Mouse (Mus musculus): Measurements from ENCODE around the gene Spc24.
A peak's percentile ranks its signal among the peaks of the same experiment; 100 is the strongest.

The Spc24 gene

DNA sequence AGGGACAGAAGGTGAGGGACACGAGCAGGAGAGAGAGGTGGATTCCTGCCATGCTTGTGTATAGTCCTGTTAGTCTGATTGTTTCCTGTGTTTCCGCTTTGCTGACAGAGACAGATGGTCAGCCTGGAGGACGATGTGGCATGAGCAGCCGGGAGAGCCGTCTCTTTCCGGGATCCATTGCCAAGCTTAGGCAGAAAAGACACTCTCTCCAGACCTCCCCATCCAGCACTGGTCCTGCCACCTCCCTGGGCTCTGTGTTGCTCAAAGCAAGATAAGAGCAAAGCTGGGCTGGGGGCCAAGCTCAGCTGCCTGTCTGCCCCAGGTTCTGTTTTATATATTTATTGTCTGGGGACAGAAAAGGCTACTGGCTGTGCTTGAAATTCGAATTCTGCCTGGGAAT lies 12.1 kb downstream of the Spc24 start:
- DNase-seq = peak; percentile 93

DNA sequence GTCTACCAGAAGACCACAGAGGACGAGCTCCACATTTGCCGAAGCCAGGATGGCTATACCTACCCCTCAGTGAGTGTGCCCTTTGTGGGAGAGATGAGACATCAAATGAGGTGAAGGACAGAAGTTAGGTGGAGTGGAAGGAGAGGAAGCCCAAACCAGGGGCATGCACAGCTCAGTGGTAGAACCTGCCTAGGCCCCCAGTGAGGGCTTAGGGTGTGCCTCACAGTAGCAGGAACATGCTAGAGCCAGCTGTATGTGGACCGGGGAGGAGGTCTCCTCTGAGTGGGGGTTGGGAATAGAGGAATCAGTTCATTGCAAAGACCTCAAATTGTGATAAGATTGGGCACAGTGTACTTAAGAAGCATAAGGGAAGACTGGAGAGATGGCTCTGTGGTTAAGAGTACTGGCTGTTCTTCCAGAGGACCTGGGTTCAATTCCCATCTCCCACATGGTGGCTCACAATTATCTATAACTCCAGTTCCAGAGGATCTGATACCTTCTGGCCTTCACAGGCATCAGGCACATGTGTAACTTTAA lies 12.8 kb downstream of the Spc24 start:
- DNase-seq = no peak

DNA sequence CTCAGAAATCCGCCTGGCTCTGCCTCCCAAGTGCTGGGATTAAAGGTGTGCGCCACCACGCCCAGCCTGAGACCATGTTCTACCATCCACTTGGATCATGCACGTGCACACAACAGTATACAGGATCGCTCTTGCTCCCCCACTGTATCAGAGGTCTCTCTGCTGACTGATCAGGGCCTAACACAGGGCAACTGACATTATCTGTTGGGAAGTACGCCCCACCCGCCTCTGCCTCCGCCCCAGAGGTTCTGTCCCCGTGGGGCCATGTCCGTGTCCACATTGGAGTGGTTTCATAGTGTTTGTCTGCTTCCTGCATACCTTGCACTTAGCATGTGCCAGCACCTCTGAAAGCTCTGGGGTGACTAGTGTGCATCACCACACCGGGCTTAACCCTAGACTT lies 18.6 kb downstream of the Spc24 start:
- no peak for DNase-seq

- DNase-seq = no peak
These were observed 19.7 kb downstream of the Spc24 start for GRCm38 (mm10) chr9:21740427-21740826.

GRCm38 (mm10) chr9:21738776-21739175 lies 21.3 kb downstream of the Spc24 start:
- no peak for DNase-seq

DNA sequence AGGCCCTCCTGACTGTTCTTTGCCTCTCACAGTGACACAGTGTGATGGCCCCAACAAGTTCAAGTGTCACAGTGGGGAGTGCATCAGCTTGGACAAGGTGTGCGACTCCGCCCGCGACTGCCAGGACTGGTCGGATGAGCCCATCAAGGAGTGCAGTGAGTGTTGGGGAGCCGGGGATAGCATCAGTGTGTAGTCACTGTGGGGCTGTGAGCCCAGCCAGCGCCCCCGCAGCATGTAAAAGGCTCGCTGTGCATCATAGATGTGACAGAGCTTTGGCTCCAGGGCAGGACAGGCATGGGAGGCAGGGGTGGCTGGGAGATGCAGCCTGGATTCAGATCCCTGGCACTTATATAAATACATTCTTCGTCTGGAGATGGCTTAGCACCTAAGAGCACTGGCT lies 22.9 kb downstream of the Spc24 start:
- no peak for DNase-seq

DNA sequence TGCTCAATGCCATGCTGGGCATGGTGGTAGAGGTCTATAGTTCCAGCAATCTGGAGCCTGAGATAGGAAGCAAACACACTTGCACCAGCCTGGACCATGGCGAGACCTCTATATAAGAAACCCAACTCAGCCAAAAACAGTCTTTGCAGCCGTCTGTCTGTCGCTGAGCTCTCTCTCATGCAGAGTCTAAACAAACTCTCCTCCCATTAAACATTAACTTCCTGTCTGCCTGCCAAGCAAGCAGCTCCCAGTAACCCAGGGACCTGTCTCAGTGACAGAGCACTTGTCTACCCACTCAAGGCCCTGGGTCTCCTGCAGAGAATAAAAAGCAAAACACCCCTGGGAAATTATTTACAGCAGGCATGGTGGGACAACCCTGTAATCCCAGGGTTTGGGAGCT lies 23.5 kb downstream of the Spc24 start:
- DNase-seq = no peak

DNA sequence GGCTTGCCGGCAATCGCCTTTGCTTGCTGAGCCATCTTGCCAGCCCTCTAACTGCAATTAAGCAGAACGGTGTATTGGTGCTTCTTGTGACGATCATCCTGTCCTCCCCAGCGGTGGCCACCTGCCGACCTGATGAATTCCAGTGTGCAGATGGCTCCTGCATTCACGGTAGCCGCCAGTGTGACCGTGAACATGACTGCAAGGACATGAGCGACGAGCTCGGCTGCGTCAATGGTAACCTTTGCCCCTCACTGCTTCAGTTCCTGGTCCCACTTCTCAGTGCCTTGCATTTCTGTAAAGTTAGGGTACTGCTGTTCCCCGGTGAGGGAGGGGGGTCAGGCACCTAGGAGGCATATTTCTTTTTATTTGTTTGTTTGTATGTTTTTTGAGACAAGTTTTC lies 25.0 kb downstream of the Spc24 start:
- DNase-seq = no peak

GRCm38 (mm10) chr9:21733989-21734388 lies 26.1 kb downstream of the Spc24 start:
- DNase-seq = no peak

DNA sequence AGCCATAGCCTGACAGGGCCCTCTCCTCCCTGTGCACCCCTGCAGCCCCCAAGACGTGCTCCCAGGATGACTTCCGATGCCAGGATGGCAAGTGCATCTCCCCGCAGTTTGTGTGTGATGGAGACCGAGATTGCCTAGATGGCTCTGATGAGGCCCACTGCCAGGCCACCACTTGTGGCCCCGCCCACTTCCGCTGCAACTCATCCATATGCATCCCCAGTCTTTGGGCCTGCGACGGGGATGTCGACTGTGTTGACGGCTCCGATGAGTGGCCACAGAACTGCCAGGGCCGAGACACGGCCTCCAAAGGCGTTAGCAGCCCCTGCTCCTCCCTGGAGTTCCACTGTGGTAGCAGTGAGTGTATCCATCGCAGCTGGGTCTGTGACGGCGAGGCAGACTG lies 26.7 kb downstream of the Spc24 start:
- DNase-seq = no peak

- DNase-seq = no peak
These were observed 27.8 kb downstream of the Spc24 start for GRCm38 (mm10) chr9:21732288-21732687.

GRCm38 (mm10) chr9:21729264-21729663 lies 30.8 kb downstream of the Spc24 start:
- no peak for DNase-seq

DNA sequence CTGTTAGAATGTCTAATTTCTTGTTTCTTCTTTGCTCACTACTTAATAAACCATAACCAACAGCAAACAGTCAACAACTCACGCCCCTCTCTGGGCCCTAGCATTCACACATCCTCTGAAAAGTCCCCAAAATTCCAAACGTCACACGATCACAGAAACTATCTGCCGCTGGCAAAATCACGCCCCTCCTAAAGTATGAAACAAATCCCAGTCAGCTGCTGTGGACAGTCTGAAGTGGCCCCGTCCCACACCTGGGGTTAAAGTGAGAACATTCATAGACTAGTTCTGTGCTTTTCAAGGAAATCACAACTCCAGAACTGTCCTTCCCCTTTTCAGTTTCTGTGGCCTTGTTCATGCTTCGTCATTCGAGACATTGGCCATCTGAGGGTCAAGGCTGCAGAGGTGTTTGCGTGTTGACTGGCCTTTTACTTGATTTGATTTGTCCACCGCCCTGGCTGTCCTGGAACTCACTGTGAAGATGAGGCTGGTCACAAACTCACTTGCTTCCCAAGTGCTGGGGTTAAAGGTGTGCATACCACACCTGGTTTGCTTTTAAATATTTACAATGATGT lies 31.8 kb downstream of the Spc24 start:
- DNase-seq = no peak

DNA sequence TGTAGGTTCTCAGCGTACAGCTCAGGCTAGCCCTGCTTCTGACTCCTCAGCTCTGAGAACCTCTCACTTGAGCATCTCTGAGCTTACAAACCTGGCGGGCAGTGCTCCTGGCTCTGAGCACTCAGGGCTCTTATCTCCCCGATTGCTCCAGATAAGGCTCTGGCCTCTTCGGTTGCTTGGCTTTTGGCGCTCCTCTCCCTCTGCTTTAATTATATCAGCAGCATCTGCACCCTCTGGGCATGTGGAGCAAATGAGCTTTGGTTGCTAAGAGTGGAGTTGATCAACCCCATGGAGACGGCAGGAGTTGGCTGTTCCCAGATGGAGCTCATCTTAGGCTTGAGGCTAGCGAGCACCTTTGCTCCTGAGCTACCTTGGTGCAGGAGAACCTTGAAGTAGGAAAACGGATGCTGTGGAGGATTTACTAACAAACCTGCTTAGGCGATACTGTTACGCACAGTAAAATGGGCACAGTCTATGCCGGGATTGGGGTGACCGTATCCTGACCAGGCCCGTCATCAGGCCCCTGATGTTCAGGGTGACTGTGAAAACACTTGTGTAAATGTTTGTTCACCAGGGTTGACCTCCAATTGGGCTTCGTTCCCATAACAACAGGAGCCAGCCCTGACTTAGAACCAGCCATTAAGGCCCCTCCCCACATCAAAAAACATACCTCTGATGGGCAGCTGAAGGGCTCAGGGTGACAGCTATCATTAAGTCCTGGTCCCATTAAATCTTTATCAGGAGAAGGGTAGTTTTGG lies 33.7 kb downstream of the Spc24 start:
- no peak for DNase-seq

DNA sequence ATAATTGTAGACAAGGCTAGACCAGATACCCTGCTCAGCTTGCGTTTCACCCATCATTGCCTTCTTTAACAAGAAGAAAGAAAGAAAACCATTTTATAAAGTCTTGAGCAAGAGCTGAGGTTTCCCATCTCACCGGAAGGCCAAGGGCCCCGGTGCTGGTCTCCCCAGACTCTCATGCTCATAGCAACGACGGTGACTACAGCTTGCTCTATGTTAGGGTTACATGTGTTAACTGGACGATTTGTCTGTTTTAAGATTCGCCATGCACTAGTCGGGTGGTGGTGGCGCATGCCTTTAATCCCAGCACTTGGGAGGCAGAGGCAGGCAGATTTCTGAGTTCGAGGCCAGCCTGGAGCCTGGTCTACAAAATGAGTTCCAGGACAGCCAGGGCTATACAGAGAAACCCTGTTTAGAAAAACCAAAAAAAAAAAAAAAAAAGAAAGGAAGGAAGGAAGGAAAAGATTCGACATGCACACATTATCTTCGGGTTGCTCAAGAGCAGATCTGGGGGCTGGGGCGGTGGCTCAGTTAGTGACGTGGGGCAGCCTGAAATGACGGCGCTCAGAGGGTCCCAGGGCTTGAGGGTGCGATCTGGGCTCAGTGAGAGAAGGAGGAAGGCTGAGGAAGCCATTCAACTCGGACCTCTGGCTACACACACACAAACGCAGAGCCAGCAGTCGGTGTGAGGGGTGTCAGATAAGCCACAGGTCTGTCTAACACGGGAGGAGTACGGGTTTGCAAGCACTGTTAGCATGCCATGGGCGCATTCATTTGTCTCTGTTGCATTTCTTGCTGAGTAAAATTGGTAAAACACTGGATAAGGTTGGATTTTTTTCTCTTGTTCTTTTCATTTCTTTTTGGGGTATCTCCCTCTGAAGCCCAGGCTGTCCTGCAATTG lies 34.6 kb downstream of the Spc24 start:
- no peak for DNase-seq

GRCm38 (mm10) chr9:21724147-21724536 lies 36.0 kb downstream of the Spc24 start:
- DNase-seq = peak; percentile 88

GRCm38 (mm10) chr9:21723377-21724146 lies 36.5 kb downstream of the Spc24 start, which contains the start of gene Ldlr:
TSS of gene Ldlr (plus strand) at chr9:21723483.
- DNase-seq = peak; percentile 72

DNA sequence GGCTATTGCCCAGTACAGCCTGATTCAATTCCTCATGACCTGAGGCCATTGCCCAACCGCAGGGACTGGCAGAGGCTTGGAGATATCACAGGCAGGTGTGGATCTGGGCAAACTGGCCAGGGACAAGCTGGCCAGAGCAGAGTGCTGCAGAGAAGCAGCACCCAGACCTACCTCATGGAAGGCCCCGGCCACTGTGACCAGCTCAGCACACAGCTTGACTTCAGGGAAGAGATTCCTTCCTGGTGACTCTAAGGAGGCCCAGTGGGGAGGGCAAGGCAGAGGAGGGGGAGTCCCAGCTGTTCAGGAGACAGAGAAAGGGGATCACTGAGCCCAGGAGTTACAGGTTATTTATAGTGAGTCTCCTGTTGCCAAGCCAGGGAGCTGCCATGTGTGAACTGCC lies 39.1 kb downstream of the Spc24 start:
- no peak for DNase-seq

GRCm38 (mm10) chr9:21717015-21717414 lies 43.1 kb downstream of the Spc24 start:
- DNase-seq = no peak

DNA sequence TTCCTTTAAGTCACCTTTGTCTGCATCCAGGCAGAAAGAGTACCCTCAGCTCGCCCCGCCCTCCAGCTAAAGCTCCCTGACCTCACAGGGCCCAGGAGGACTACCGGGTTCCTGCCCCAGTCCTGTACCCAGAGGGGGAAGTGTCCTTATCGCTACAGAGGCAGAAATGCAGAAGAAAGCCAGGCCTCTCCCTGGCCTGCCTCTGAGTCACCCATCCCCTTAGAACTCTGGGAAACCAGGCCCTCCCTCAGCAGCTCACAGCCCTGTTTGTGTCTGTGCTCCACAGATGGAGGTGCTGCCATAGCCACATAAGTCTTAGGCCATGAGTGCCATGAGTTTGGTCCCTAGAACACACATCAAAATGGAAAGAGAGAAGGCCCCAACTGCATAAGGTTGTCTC lies 44.8 kb downstream of the Spc24 start:
- DNase-seq = no peak

DNA sequence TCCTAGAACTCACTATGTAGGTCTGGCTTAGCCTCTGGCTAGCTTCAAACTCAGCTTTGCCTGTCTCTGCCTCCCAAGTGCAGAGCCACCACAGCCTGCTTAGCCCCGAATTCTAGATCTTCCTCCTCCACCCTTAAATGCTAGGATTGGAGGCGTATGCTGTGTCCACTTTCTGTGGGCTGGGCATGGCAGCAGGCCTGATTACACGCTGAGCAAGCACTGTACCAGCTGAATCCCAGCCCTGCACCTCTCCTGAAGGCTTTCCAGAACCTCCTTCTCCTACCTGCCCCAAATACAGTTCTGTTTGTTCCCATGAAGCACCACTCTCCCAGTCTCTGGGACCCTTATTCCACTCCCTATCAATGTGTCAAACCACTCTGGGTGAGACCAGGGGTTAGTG lies 50.8 kb downstream of the Spc24 start:
- no peak for DNase-seq

GRCm38 (mm10) chr9:21706586-21707265 lies 53.4 kb downstream of the Spc24 start:
- no peak for DNase-seq
